Mouse (Mus musculus) myocyte (in vitro differentiated cells): Measurements from ENCODE around the gene Rbm20. TPM values are rescaled to one million over a fixed set of nuclear protein-coding genes. Genes with fewer than 3 reads are reported as not detected.

ENCODE experiments used
- H3K27me3 ChIP-seq: one replicate; pipeline ENCODE4 v1.6.1; 2011; ENCODE audit not compliant: control insufficient read depth, insufficient read depth, insufficient read length
- H3K36me3 ChIP-seq: one replicate; pipeline ENCODE4 v1.6.1; 2011; ENCODE audit not compliant: control insufficient read depth, insufficient read depth
- H3K4me2 ChIP-seq: one replicate; pipeline ENCODE4 v1.6.1; 2011; ENCODE audit warnings: low read depth, control low read depth
- H3K4me3 ChIP-seq: one replicate; pipeline ENCODE4 v1.5.1; 2011; ENCODE audit warnings: mild to moderate bottlenecking, control low read depth, moderate library complexity
- H3K79me2 ChIP-seq: one replicate; pipeline ENCODE4 v1.6.1; 2011; ENCODE audit not compliant: control insufficient read depth, insufficient read depth
- H3ac ChIP-seq: one replicate; pipeline ENCODE4 v1.6.1; 2011; ENCODE audit not compliant: control insufficient read depth, insufficient read length
- CEBPB ChIP-seq: IDR thresholded peaks from 2 replicates; pipeline ENCODE4 v1.6.1; 2011; ENCODE audit warnings: mild to moderate bottlenecking, moderate library complexity; ENCODE audit not compliant: poor library complexity, insufficient read depth, severe bottlenecking
- E2F4 ChIP-seq: IDR thresholded peaks from one replicate; pipeline ENCODE4 v1.6.1; 2011; ENCODE audit warnings: mild to moderate bottlenecking, control low read depth, moderate library complexity; ENCODE audit not compliant: insufficient read depth
- MAX ChIP-seq: IDR thresholded peaks from one replicate; pipeline ENCODE4 v1.6.1; 2011; ENCODE audit warnings: low read depth, mild to moderate bottlenecking, control low read depth
- MYOD1 ChIP-seq, 3 experiments: IDR thresholded peaks; one replicate each; pipeline ENCODE4 v1.6.1; 2011; ENCODE audit warnings: control low read depth in 2 of 3, low read depth in 2 of 3, mild to moderate bottlenecking in 2 of 3, moderate library complexity in 1 of 3; ENCODE audit not compliant: insufficient read length in 2 of 3, control insufficient read depth in 1 of 3
- MYOG ChIP-seq, 3 experiments: IDR thresholded peaks; one replicate each; pipeline ENCODE4 v1.6.1; 2011; ENCODE audit warnings: control low read depth in 2 of 3, low read depth in 2 of 3, mild to moderate bottlenecking in 2 of 3; ENCODE audit not compliant: insufficient read length in 2 of 3, control insufficient read depth in 1 of 3, insufficient read depth in 1 of 3
- POLR2A ChIP-seq: IDR thresholded peaks from one replicate; pipeline ENCODE4 v1.6.1; 2011; ENCODE audit warnings: low read depth, mild to moderate bottlenecking, control low read depth, moderate library complexity; ENCODE audit not compliant: insufficient read length
- POLR2AphosphoS2 ChIP-seq: IDR thresholded peaks from one replicate; pipeline ENCODE4 v1.6.1; 2011; ENCODE audit warnings: low read depth, control low read depth; ENCODE audit not compliant: insufficient read length
- REST ChIP-seq: IDR thresholded peaks from one replicate; pipeline ENCODE4 v1.6.1; 2011; ENCODE audit warnings: mild to moderate bottlenecking, control low read depth, moderate library complexity; ENCODE audit not compliant: insufficient read depth, insufficient read length
- SRF ChIP-seq: IDR thresholded peaks from one replicate; pipeline ENCODE4 v1.6.1; 2011; ENCODE audit warnings: low read depth; ENCODE audit not compliant: control insufficient read depth, insufficient read length
- TCF12 ChIP-seq: IDR thresholded peaks from one replicate; pipeline ENCODE4 v1.6.1; 2011; ENCODE audit warnings: mild to moderate bottlenecking, control low read depth; ENCODE audit not compliant: poor library complexity, insufficient read depth, severe bottlenecking
- TCF3 ChIP-seq: IDR thresholded peaks from one replicate; pipeline ENCODE4 v1.6.1; 2011; ENCODE audit warnings: low read depth, control low read depth; ENCODE audit not compliant: insufficient read length
- USF1 ChIP-seq: IDR thresholded peaks from one replicate; pipeline ENCODE4 v1.6.1; 2011; ENCODE audit warnings: low read depth, mild to moderate bottlenecking, control low read depth, moderate library complexity
- polyA plus RNA-seq: library from polyadenylated mRNA; unstranded; fragments of >200 nt; fragmentation: generic; extraction: Trizol; gene quantifications from one replicate; pipeline ENCODE4 v1.2.1, GENCODE M21; 2012; ENCODE audit warnings: missing spikeins

The Rbm20 gene
- polyA plus RNA-seq, 1 experiment: 35.4 TPM

- Histone ChIP-seq H3ac (no peak overlapping the region), H3K27me3 (no peaks in the 10 kb centered on the region), H3K4me3 (no peak overlapping the region), H3K4me2 (no peak overlapping the region), H3K36me3 (peaks cover 52% of the 10 kb centered on the region), H3K79me2 (no peaks in the 10 kb centered on the region)
- TF ChIP-seq MYOG (IDR thresholded peaks at IDR 0.05; ENCODE audit: control insufficient read depth in 1 of 3, insufficient read depth in 1 of 3, insufficient read length in 2 of 3, low read depth in 2 of 3): no peak
- no peak for TF ChIP-seq TCF12
- TF ChIP-seq POLR2AphosphoS2: no peak
- TF ChIP-seq E2F4: no peak
- TF ChIP-seq CEBPB: no peak
- no peak for TF ChIP-seq POLR2A
- no peak for TF ChIP-seq MYOD1 (IDR thresholded peaks at IDR 0.05; ENCODE audit: control insufficient read depth in 1 of 3, insufficient read length in 2 of 3, low read depth in 2 of 3)
- no peak for TF ChIP-seq SRF
- TF ChIP-seq REST: no peak
- TF ChIP-seq MAX: no peak
- no peak for TF ChIP-seq USF1
- TF ChIP-seq TCF3: no peak
Observed at GRCm38 (mm10) chr19:53839837-53840236, 162.7 kb downstream of the Rbm20 start.

GRCm38 (mm10) chr19:53841915-53842314, 164.8 kb downstream of the Rbm20 start:
- no peak for TF ChIP-seq MYOG (IDR thresholded peaks at IDR 0.05; ENCODE audit: control insufficient read depth in 1 of 3, insufficient read depth in 1 of 3, insufficient read length in 2 of 3, low read depth in 2 of 3)
- TF ChIP-seq POLR2A: no peak
- no peak for TF ChIP-seq TCF3
- TF ChIP-seq SRF: no peak
- TF ChIP-seq USF1: no peak
- TF ChIP-seq MAX: no peak
- TF ChIP-seq POLR2AphosphoS2: no peak
- TF ChIP-seq MYOD1 (IDR thresholded peaks at IDR 0.05; ENCODE audit: control insufficient read depth in 1 of 3, insufficient read length in 2 of 3, low read depth in 2 of 3): no peak
- TF ChIP-seq E2F4: no peak
- H3K36me3 ChIP-seq: peaks cover 48% of the 10 kb centered on the region
- H3K4me3 ChIP-seq: no peak overlapping the region
- H3K4me2 ChIP-seq: no peak overlapping the region
- H3K79me2 ChIP-seq: no peaks in the 10 kb centered on the region
- H3ac ChIP-seq: no peak overlapping the region
- H3K27me3 ChIP-seq: no peaks in the 10 kb centered on the region

- TF ChIP-seq MYOG (IDR thresholded peaks at IDR 0.05; ENCODE audit: control insufficient read depth in 1 of 3, insufficient read depth in 1 of 3, insufficient read length in 2 of 3, low read depth in 2 of 3): no peak
- TF ChIP-seq REST: no peak
- no peak for TF ChIP-seq POLR2AphosphoS2
- TF ChIP-seq TCF12: no peak
- TF ChIP-seq E2F4: no peak
- no peak for TF ChIP-seq SRF
- TF ChIP-seq POLR2A: no peak
- no peak for TF ChIP-seq TCF3
- TF ChIP-seq USF1: no peak
- TF ChIP-seq MYOD1 (IDR thresholded peaks at IDR 0.05; ENCODE audit: control insufficient read depth in 1 of 3, insufficient read length in 2 of 3, low read depth in 2 of 3): no peak
- no peak for TF ChIP-seq MAX
- no peak for TF ChIP-seq CEBPB
- no peak overlapping the region for H3K4me2 ChIP-seq
- no peak overlapping the region for H3ac ChIP-seq
- no peaks in the 10 kb centered on the region for H3K79me2 ChIP-seq
- no peaks in the 10 kb centered on the region for H3K27me3 ChIP-seq
- H3K4me3 ChIP-seq: no peak overlapping the region
- H3K36me3 ChIP-seq: peaks cover 42% of the 10 kb centered on the region
Observed at GRCm38 (mm10) chr19:53843972-53844371, 166.9 kb downstream of the Rbm20 start.

- TF ChIP-seq POLR2A (no peak), POLR2AphosphoS2 (no peak), CEBPB (no peak), TCF12 (no peak), MYOG (IDR thresholded peaks at IDR 0.05; ENCODE audit: control insufficient read depth in 1 of 3, insufficient read depth in 1 of 3, insufficient read length in 2 of 3, low read depth in 2 of 3) (no peak), REST (no peak), USF1 (no peak), E2F4 (no peak), MAX (no peak), SRF (no peak)
- H3K27me3 ChIP-seq: no peaks in the 10 kb centered on the region
- no peaks in the 10 kb centered on the region for H3K79me2 ChIP-seq
- peaks cover 32% of the 10 kb centered on the region for H3K36me3 ChIP-seq
- H3K4me2 ChIP-seq: no peak overlapping the region
- H3K4me3 ChIP-seq: no peak overlapping the region
- no peak overlapping the region for H3ac ChIP-seq
Observed at GRCm38 (mm10) chr19:53848272-53848995, 171.3 kb downstream of the Rbm20 start.
